21 mouse cellular contexts compared by ENCODE assay signal in genomic region chr4:47322315-47322714, GRCm38 (mm10). TPM values are rescaled to one million over a fixed set of nuclear protein-coding genes. Genes with fewer than 3 reads are reported as not detected.
DNase-seq lines count a peak whose midpoint lies in the region; ATAC-seq and TF ChIP-seq lines count a peak whose summit lies in the region.
"Had no signal": no experiment of that assay in that cellular context is flagged by ENCODE, and none has a peak within 500 bp of the region (broad histone marks: within the 10 kb centered on the region; RNA-seq: fewer than 3 reads in every experiment).

No protein-coding gene starts in this region.

- H3K36me3 ChIP-seq in spleen, adult 2 months (ENCODE audit: control insufficient read depth, insufficient read depth, low read length) = no peaks in the 10 kb centered on the region
- no peaks in the 10 kb centered on the region for H3K36me3 ChIP-seq in thymus, adult 2 months (ENCODE audit: control insufficient read depth, insufficient read depth, low read length)
- H3K36me3 ChIP-seq: heart, embryonic 12.5 days; hindbrain, embryonic 13.5 days had no signal

- ATAC-seq in erythroid progenitor cell, adult 5-6 weeks (replicated peaks; ENCODE audit: low FRiP score, poor library complexity, severe bottlenecking) = no peak
- ATAC-seq: intestine, embryonic 16.5 days; liver, postnatal 0 days; Patski had no signal

- intact Hi-C loops in heart, postnatal 10 days (cut with DNase I) = no loop called here

- WGBS in spleen, adult 2 months = 67% methylated on average over 3 of the region's 3 CpGs
- WGBS in thymus, adult 2 months = 67% methylated on average over 3 of the region's 3 CpGs

- peak; percentile 33 to 59 for DNase-seq in spleen, adult 2 months (ENCODE audit: low read depth in 1 of 2, low spot score in 2 of 2)
- no peak for DNase-seq in spleen, postnatal 14 days (ENCODE audit: low spot score in 2 of 2)
- peak; percentile 93 for DNase-seq in induced T-regulatory cell, adult 2 months (ENCODE audit: low read depth)
- DNase-seq in thymus, adult 2 months = peak; percentile 45
- no peak for DNase-seq in Muller cell, postnatal 12 days (ENCODE audit: inconsistent ontology term)
- no peak for DNase-seq in layer of hippocampus, adult 8-10 months (ENCODE audit: low spot score in 2 of 2)
- no peak for DNase-seq in heart, postnatal 10 days
- DNase-seq: adrenal gland, postnatal 14 days; cerebellum, postnatal 14 days; embryo, embryonic 11 days; heart, adult 11 months; liver, postnatal 0 days; lung, postnatal 10 days; midbrain, embryonic 14.5 days; right cerebral cortex, postnatal 14 days had no signal

- no peaks in the 10 kb centered on the region for H3K27me3 ChIP-seq in spleen, adult 2 months (ENCODE audit: control insufficient read depth, insufficient read depth, low read length)
- H3K27me3 ChIP-seq in thymus, adult 2 months (ENCODE audit: control insufficient read depth, insufficient read depth, low read length) = no peaks in the 10 kb centered on the region
- H3K27me3 ChIP-seq: heart, embryonic 12.5 days; hindbrain, embryonic 13.5 days; Patski had no signal

- H3K27ac ChIP-seq in spleen, adult 2 months (ENCODE audit: insufficient read depth, low read length) = no peak overlapping the region
- no peak overlapping the region for H3K27ac ChIP-seq in thymus, adult 2 months (ENCODE audit: control insufficient read depth, insufficient read depth, low read length)
- H3K27ac ChIP-seq: hindbrain, embryonic 13.5 days had no signal

- H3K4me1 ChIP-seq in spleen, adult 2 months (ENCODE audit: control insufficient read depth, insufficient read depth, insufficient read length) = peaks cover 4% of the 10 kb centered on the region
- H3K4me1 ChIP-seq in thymus, adult 2 months (replicated peaks; ENCODE audit: control insufficient read depth, insufficient read depth, low read length) = peaks cover 27% of the 10 kb centered on the region

- H3K4me3 ChIP-seq in spleen, adult 2 months (ENCODE audit: extremely low read depth, insufficient read depth, insufficient read length) = no peak overlapping the region
- no peak overlapping the region for H3K4me3 ChIP-seq in thymus, adult 2 months (ENCODE audit: control insufficient read depth, insufficient read depth, low read length)
- H3K4me3 ChIP-seq: heart, embryonic 12.5 days; hindbrain, embryonic 13.5 days; myocyte had no signal

- TF ChIP-seq CTCF in spleen, adult 2 months (IDR thresholded peaks at IDR 0.05; ENCODE audit: extremely low read depth, insufficient read depth, insufficient read length, insufficient replicate concordance) = no peak
- TF ChIP-seq CTCF in thymus, adult 2 months (IDR thresholded peaks at IDR 0.05; ENCODE audit: borderline replicate concordance, control insufficient read depth, extremely low read depth, insufficient read depth, low read length, poor library complexity) = no peak

- TF ChIP-seq POLR2A in spleen, adult 2 months (IDR thresholded peaks at IDR 0.05; ENCODE audit: low read depth, low read length) = no peak
- TF ChIP-seq POLR2A in thymus, adult 2 months (IDR thresholded peaks at IDR 0.05; ENCODE audit: control insufficient read depth, extremely low read depth, insufficient read depth, low read length, poor library complexity) = no peak

RNA-seq across cellular contexts. Expression of gene Tgfbr1, which starts 30.7 kb away (rescaled TPM):
- polyA plus RNA-seq in spleen, adult 2 months (2012; rRNA removed) = 4.6 and 5.5 TPM in 2 replicates
- polyA plus RNA-seq in thymus, adult 2 months (2012; rRNA removed) = 13.2 and 17.8 TPM in 2 replicates
- 10 to 100 TPM; 18.2 to 54.5 (median 38.4) TPM for total RNA-seq in layer of hippocampus, adult 8-10 months (2022)
- total RNA-seq in heart, postnatal 10 days (2021) = 10 to 100 TPM; 22.3 to 24.1 TPM
- 4.6 and 8.6 TPM in 2 replicates for total RNA-seq in erythroid progenitor cell, adult 5-6 weeks (2015; ENCODE audit: low replicate concordance)
- total RNA-seq in erythroid progenitor cell, adult 5-6 weeks (2017; ENCODE audit: low replicate concordance) = 6.4 and 7.5 TPM in 2 replicates

Comparison
In these comparisons a context has a peak if more than half of its experiments do, and no peak if none do; other contexts are left out.
1. DNase-seq: peak in spleen, adult 2 months (2 of 2), induced T-regulatory cell, adult 2 months (single experiment) and thymus, adult 2 months (single experiment); none in spleen, postnatal 14 days (0 of 2), Muller cell, postnatal 12 days (single experiment), layer of hippocampus, adult 8-10 months (0 of 2) and heart, postnatal 10 days (0 of 2).